Mouse (Mus musculus) hindlimb bud, embryonic 11.5 days (tissue): ENCODE measurements around the gene Papln.

Experiments
- DNase-seq: peaks from one replicate; pipeline ENCODE4 v3.0.0-alpha.2; 2012; ENCODE audit warnings: low read depth, low spot score; ENCODE audit errors: extremely low spot score

The Papln gene

DNA sequence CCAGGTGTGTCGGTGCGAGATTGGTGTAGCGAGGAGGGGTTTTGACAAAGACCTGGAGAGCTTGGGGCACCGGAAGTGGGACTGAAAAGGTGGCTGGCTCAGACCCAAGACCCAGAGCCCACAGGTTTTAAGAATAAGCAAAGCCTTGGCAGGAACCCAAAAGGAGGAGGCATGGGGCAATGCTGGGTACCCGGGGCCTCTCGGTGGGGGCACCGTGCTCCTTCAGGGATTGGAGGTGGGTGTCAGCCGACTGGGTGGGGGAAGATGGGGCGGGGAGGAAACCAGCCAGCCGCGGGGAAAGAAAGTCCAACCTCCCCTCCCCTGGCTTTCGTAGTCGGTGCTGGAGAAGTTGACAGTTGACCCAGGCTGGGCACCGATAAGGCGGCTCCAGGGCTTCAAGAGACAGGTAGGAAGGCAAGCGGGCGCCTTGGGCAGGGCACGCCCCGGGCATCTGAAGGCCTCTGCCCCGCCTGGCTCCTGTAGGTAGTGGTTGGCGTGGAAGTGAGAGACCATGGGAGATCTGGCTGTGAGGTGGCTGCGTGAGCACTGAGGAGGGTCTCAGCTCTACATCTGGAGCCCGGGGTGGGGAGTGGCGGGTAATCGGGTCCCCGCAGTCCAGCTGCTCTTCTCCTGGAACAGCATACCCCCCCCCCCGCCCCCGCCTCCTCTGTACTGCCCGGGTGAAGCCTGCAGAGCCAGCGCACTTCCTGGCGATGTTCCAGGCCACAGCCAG is at the start of gene Papln:
Gene Papln, plus strand, starts transcription at position 324 of the 733 bp plus-strand sequence.
- no peak for DNase-seq

DNA sequence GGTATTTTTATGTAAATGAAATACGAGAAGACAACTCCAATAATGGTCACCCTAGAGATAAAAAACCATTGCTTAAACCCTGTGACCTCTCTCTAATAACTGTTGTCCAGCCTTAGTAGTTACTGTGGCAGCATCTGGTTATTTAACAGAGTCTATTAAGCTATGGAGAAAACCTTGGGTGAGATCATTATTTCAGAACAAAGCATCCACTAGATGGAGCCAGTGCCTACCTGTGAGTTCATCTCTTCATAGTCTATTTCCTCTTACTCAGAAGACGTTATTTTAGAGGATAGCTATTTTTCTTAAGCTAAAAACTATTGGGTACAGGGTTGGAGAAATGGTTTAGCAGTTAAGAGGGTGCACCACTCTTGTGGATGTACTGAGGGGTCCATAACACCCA is 49.7 kb upstream of the Papln start:
- peak; percentile 30 for DNase-seq

DNA sequence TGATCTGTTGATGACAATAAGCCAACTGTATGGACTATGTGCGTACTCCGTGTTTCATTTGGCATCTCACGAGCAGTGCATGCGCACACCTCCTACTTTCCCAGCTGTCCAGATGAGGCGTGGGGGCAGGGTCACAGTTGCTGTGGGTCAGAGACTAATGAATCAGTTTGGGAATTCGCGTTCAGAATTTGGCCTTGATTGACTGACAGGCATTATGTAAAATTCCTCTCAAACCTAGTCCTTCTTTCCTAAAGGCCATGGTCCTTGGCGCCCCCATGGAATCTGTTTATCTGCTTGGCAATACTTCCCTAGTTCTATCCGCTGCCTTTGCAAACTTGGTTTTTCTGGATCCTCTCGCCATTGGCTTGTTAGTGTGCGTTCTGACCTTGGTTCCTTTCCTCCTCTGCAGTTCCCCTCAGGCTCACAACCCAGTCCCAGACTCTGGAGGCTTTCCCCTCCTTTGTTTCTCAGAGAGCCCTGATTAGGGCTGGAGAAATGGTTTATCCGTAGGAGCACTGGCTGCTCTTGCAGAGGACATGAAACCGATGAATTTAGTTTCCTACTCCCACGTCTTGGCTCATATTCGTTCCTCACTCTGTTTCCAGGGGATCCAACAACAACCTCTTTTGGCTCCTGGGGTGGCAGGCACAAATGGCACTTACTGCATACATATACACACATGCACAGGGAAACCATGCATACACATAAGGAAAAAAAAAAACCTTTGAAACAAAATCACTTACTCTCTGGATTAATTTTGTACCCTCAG is 46.8 kb upstream of the Papln start:
- no peak for DNase-seq

DNA sequence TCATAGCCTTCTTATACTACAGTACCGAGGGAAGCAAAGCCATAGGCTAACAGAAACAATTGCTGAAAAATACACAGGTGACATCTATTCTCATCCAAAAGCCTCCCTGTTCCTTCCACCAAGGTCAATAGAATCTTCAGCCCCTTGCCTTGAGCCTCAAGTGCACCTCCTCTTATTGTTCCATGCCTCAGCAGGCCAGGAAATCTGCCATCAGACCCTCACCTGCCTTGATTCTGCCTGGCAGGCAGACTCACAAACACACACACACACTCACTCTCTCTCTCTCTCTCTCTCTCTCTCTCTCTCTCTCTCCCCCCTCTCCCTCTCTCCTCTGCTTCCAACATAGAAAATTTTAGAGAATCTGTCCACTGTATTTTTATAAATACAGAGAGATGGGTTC is 44.0 kb upstream of the Papln start:
- no peak for DNase-seq

DNA sequence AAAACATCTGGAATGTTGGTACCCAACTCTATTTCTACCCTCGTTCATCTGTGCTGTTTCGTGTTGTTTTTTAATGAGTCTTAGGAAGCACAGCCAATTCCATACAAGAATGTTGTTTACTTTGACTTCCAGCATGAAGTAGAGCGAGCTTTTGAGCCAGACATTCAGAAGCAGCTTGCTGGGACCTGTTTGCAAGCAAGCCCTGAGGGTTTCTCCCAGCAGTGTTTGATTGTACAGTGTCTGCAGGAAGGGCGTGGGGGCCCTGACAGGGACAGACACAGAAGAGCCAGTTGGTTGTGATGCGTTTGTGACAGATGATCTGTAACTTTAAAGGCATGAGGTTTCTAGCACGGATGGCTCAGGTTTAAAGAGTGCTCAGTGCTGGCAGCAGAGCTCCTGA is 42.2 kb upstream of the Papln start:
- DNase-seq = no peak

DNA sequence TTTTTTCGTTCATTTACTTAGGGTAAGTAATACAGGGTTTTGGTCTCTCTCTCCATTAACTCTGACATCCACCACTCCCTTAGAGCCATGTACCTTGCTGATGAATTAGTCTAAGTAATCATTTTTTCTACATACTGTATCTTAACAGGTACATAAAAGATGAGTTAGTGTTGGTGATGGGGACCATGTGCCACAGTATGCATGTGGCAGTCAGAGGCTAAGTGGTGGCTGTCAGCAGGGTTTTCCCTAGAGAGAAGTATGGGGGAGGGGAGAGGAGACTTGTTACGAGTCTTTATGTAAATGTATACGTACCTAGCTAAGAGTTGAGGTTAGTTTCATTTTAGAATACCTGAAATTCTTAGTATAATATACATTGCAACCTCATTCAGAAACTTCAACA is 40.4 kb upstream of the Papln start:
- no peak for DNase-seq

DNA sequence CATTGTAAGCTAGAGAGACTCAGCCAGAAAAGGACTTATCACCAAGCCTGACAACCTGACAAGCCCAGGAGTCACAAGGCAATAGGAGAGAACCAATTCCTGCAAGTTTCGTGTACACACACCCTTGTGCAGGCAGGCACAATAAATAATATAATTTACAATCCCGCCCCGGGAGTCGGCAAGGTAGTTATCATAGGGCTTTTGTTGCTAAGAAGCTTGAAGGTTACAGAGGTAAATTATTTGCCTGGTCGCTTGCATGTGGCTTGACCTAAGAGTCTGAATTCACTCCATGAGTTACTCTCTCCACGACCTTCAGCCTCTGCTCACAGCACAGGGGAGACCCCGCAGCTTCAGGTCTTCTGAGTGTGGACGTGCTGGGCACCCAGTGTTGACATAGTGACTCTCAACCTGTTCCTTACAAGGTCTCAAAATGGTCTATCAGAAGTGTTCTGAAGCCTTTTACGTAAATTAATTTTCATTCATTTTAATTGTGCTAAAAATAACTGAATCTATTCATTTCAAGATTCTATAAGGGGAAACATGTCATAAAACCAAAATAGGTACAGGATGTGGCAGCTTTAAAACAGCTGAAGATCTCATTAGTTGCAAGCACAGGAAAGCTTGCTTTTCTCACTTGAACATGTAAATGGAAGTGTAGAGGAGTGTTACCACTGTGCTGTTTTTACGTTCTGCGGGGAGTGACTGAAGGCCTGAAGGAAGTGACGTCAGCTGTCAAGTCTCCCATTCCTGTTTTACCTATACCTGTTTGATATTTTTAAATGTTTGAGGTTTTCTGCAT is 36.7 kb upstream of the Papln start:
- no peak for DNase-seq

DNA sequence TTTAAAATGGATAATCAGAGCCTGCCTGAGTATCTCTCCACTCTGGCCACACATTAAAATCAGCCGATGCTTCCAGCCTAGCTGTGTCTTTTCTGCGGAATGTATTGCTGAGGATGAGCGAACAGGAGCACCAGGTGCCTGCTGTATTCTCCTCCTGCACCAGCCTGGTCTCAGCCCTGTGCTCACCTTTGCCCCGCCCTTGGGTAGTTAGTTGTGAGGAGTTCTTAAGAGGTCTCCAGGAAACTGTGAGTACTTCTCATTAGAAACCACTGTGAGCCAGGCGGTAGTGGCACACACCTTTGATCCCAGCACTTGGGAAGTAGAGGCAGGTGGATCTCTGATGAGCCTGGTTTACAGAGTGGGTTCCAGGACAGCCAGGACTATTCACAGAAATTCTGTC is 31.2 kb upstream of the Papln start:
- no peak for DNase-seq

DNA sequence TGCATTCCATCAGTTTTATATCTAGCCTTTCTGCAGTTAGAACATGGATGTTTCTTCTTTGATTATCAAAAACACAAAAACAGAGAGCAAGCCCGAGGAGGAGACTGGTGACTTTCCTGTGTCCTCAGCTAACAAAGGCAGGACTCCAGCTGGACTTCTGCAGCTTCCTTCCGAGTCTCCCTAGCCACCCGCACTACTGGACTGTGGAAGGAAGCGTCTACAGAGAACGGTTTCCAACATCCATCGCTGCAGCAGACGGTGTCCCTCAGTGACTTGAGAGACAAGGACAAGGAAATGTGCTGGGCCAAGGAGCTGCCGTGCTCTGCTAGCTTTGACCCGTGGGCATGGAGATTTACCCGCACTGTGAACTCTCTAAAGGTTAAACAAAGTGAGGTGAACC is 29.4 kb upstream of the Papln start:
- DNase-seq = no peak

DNA sequence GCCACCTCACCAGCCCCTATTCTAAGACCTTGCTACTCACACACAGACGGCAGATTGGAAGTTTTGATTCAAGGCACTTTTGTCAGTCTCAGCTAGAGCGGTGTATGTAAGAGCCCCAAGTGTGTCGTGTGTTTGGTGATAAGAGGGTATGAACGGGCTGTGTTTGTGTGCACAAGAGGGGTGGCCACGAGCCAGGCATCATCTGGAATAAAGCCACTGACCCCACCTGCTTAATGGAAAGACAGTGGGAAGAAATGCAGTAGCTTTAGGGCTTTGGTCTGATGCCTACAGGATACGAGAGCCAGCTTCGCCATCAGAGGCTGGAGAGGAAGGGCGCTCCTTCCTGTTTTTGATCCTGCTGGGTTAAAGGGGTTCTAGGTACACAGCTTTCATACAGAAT is 27.2 kb upstream of the Papln start:
- no peak for DNase-seq

DNA sequence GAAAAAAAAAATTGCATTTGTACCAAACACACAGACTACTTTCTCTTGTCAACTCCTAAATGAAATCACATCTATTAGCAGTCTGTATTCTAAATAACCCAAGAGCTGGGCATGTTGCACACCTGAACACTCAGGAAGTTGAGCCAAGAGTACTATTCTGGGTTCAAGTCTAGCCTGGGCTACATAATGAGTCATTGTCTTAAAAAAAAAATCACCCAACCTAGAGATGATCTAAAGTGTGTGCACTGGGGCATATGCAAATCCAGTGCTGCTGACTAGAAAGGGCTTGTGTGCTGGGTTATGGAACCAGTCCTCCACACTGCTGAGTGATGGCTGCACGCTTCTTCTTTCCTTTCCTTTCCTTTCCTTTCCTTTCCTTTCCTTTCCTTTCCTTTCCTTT is 24.8 kb upstream of the Papln start:
- DNase-seq = no peak

DNA sequence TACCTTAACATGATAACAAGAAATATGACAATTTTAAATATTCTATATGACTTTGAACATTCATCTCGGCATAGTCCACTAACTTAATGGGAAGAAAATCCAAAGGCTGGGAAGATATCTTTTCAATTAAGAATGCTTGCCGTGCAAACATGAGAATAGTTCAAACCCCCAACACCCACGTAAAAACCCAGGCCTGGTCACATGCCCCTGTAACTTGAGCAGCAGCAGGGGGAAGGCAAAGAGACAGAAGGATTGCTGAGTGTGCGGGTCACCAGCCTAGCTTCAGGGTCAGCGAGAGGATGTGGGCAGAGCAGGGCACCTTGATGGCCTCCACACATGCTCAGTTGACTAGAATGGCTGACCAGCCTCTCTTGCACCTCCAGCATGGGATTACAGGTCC is 21.7 kb upstream of the Papln start:
- DNase-seq = no peak

DNA sequence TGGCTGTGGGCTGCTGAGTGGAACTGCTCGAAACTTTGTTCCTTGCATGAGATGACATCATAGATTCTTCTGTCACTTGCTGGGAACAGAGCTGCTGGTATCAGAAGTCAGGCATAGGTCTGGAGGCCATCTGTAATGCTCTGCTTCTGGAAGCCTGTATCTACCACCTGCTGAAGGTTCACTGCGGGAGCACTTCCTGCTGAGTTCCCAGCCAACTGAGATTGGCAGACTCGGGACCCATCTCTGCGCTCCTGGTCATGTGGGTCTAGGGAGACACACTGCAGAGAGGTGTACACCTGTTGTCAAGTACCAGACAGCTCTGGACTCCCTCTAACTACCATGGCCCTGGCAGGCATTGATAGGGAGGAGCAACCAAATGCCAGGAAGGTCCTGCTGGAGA is 20.6 kb upstream of the Papln start:
- DNase-seq = no peak

DNA sequence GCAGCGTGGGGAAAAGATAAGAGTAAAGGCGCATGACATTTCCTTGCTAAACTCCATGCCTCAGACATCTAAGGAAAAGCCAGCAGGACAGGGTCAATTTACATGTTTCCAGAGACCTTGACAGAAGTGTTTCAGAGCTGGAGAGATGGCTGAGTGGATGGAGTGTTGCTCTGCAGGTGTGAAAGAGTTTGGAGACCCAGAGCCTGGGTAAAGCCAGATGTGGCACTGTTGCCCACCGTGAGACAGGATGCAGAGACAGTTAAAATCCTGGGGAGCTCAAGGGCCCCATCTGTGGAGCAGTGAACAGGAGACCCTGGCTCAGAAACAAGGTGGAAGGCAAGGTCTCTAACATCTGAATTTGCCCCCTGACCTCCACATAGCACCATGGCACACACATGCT is 19.7 kb upstream of the Papln start:
- DNase-seq = no peak

DNA sequence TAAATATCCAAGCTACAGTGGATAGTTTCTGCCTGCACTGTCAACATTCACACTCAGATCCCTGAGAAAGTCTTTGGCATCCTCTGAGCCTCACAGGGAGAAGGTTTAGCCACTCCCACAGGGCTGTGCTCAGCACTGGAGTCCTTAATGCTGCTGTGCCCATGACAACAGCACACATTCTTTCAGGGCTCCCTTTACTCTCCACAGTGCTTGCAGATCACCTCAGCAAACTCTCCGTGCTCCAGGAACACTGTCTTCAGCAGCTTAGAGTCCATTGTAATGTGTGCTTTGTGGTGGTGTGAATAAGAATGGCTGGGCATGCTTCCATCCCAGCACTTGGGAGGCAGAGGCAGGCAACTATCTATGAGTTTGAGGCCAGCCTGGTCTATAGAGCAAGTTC is 14.2 kb upstream of the Papln start:
- DNase-seq = no peak

DNA sequence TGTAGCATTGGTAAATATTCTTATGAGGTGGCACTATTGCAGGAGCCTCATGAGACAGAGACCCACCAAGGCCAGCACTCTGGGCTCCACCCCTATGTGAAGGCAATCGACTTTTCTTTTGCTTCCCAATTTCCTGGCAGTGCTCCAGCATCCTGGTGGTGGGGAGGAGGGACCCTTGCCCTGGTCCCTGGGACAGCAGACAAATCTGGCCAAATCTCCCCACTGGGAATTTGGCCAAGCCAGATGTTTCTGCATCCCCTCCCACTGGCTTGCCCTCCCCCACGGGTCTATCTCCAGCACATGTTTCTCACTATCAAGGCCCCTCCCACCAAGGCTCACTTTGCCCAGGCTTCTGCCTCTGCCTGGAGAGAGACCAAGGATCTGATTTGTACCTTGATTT is 10.9 kb upstream of the Papln start:
- DNase-seq = no peak

DNA sequence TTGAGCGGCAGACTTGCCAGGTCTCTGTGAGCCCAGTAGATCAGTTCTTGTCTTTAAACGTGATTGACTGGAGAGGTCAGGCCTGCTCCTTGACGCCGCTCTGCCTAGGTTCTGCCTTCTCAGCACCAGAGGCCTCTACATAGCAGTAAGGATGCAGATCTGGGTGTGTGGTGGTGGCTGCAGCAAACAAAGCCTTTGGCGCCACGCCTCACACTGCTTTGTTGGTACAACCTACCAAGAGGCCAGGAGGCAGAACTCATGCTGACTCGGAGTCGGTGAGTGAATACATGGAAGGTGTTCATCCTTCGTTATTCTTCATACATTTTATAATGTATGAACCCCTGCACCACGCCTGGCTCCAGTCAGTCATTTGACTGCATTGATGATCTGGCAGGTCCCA is 4.7 kb upstream of the Papln start:
- DNase-seq = no peak

DNA sequence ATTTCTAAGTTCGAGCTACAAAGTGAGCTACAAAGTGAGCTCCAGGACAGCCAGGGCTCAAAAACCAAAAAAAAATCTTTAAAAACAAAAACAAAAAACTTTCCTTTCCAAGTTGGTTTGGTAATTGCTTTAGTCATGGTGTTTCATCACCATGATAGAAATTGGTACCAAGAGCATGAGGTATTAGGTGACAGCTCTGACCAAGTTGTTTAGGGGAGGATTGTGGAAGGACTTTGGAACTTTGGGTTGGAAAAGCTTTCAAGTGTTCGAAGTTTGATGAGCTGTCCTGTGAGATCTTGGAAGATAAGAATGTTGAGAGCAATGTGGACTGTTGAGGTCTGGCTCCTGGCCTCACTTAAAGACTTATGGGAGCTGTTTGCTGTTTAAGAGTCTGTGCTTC is 3.2 kb upstream of the Papln start:
- DNase-seq = no peak

DNA sequence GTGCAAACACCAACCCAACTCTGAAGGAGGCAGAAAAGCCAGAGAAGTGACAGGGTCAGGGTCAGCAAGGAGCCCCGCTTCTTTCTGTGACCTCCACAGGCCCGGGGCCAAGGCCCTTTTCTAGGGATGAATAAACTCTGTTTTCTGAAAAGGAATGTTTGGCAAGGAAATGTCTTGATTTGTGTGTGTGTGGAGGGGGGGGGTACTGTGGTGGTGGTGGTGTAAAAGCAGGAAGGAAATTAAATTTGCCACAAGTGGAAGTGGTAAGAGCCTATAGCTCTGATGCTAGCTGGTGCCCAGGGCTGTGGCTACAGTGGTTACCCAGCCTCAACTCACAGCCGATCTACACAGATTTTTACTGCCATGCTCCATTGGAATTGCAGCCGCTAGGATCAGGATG is 728 bp upstream of the Papln start:
- no peak for DNase-seq

DNA sequence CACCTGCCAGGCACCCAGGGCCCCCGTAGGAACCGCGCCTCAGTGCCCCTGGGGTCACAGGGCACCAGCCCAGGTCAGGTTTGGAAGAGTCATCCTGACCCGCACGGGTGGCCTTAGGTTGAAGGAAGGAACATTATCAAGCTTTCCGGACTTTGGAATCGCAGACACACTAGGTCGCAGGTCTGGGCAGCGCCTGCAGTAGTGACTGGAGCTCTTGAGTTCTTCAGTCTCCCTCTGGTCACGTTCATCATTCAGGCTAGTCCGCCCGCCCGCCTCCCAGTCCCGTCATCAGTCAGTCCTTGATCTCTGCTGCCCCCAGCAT is 571 bp downstream of the Papln start:
- DNase-seq = no peak

DNA sequence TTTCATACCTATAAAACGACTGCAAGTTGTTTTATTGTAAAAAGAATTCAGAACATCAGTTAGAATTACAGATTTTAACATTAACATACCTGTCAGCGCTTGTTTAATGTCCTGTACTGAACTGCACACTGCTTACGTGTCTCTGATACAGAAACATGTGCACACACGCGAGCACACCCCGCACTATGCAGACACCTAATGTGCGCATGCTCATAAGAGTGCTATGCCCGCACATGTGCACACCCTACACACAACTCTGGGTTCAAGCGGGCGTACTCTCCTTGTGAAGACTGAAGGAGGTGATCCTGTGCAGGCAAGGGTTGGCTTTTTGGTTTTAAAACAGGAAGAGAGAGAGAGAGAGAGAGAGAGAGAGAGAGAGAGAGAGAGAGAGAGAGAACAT is 1.1 kb downstream of the Papln start:
- no peak for DNase-seq

DNA sequence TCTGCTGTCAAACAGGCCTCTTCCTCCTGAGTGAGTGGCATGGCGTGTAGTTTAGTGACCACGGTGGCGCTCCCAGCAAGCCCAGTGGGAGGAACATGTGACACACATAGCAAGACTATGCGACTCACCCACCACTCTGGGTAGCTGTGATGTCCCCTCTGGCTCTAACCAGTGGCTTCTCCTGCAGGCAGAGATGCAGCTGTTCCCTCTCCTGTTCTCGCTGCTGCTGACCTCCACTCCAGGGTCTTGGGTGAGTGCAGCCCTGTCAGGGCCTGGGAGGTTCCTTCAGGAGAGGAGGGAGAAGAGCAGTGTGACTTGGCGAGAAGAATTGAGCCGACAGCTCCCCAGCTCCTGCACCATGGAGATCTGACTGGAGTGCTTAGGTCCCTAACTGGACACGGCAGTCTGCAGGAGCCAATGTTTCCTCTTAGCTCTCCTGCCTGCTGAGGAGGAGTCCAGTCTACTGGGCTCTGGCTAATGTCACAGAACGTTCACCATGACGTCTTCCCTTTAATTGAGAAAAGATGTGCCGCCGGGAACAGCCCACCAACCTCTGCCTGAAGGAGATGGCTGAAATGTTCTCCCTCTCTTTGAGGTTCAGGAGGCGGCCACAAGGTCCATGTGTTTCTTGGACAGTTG is 2.6 kb downstream of the Papln start:
- DNase-seq = no peak
